Mouse (Mus musculus) kidney, adult 2 months (tissue): ENCODE results near the gene Ubxn11. TPM values are rescaled to one million over a fixed set of nuclear protein-coding genes. Genes with fewer than 3 reads are reported as not detected.

Experiments
- DNase-seq: peaks from one replicate; pipeline ENCODE4 v3.0.0; 2021
- H3K27ac ChIP-seq: fragments of 200-500 bp; 2 replicates; pipeline ENCODE4 v1.5.1; 2012; ENCODE audit warnings: low read depth, low read length, control low read depth, inconsistent platforms; ENCODE audit not compliant: insufficient read depth
- H3K27me3 ChIP-seq: fragments of 200-500 bp; replicated peaks from 2 replicates; pipeline ENCODE4 v1.6.1; 2012; ENCODE audit warnings: mild to moderate bottlenecking, moderate library complexity, low read length, inconsistent platforms; ENCODE audit not compliant: control insufficient read depth, insufficient read depth
- H3K36me3 ChIP-seq: fragments of 200-500 bp; 2 replicates; pipeline ENCODE4 v1.6.1; 2012; ENCODE audit warnings: mild to moderate bottlenecking, moderate library complexity, low read length, inconsistent platforms; ENCODE audit not compliant: control insufficient read depth, insufficient read depth
- H3K4me1 ChIP-seq: fragments of 200-500 bp; 2 replicates; pipeline ENCODE4 v1.6.1; 2011; ENCODE audit warnings: low read length; ENCODE audit not compliant: control insufficient read depth, insufficient read depth
- H3K4me3 ChIP-seq: fragments of 200-500 bp; 2 replicates; pipeline ENCODE4 v1.5.1; 2011; ENCODE audit warnings: mild to moderate bottlenecking, low read depth, low read length, control low read depth; ENCODE audit not compliant: insufficient read depth
- CTCF ChIP-seq: fragments of 200-500 bp; conservative IDR thresholded peaks from 2 replicates; pipeline ENCODE4 v1.5.1; 2011; ENCODE audit warnings: low read depth, mild to moderate bottlenecking, control low read depth, low read length, moderate library complexity, mixed read lengths; ENCODE audit not compliant: insufficient read depth, insufficient read length
- POLR2A ChIP-seq: fragments of 200-500 bp; IDR thresholded peaks from one replicate; pipeline ENCODE4 v1.6.1; 2011; ENCODE audit warnings: low read depth, low read length, control low read depth
- WGBS: fragments of 180-500 bp; shearing (Covaris S2); methylation state at CpG from one replicate; pipeline ENCODE4 v1.1.7; 2018; 5-methylcytosine and 5-hydroxymethylcytosine counted together
- polyA plus RNA-seq: library from polyadenylated mRNA; depleted of rRNA; stranded (reverse); fragments of >200 nt; gene quantifications from 2 replicates; pipeline ENCODE4 v1.2.3, GENCODE M21; 2012

Ubxn11 gene
- polyA plus RNA-seq, 1 experiment, result 5.9 TPM

GRCm38 (mm10) chr4:134092382-134093288 is 9.7 kb upstream of the Ubxn11 start:
- H3K4me3 ChIP-seq, result no peak overlapping the region
- H3K27me3 ChIP-seq, result no peaks in the 10 kb centered on the region
- H3K27ac ChIP-seq, result no peak overlapping the region
- H3K36me3 ChIP-seq, result no peaks in the 10 kb centered on the region
- TF ChIP-seq POLR2A (no peak), CTCF (peak; percentile 86)
- no peaks in the 10 kb centered on the region for H3K4me1 ChIP-seq
- WGBS, result 69% methylated on average over 6 of the region's 6 CpGs
- peak; percentile 55 for DNase-seq

- H3K36me3 ChIP-seq, result no peaks in the 10 kb centered on the region
- no peak for DNase-seq
- no peak for TF ChIP-seq POLR2A
- TF ChIP-seq CTCF, result no peak
- no peak overlapping the region for H3K27ac ChIP-seq
- H3K27me3 ChIP-seq, result no peaks in the 10 kb centered on the region
- 78% methylated on average over 7 of the region's 7 CpGs for WGBS
- peak overlapping the region; percentile 2; the same call in 1 of the 2 replicates for H3K4me3 ChIP-seq
- H3K4me1 ChIP-seq, result no peaks in the 10 kb centered on the region
Observed at GRCm38 (mm10) chr4:134094004-134094564, 8.3 kb upstream of the Ubxn11 start.

DNA sequence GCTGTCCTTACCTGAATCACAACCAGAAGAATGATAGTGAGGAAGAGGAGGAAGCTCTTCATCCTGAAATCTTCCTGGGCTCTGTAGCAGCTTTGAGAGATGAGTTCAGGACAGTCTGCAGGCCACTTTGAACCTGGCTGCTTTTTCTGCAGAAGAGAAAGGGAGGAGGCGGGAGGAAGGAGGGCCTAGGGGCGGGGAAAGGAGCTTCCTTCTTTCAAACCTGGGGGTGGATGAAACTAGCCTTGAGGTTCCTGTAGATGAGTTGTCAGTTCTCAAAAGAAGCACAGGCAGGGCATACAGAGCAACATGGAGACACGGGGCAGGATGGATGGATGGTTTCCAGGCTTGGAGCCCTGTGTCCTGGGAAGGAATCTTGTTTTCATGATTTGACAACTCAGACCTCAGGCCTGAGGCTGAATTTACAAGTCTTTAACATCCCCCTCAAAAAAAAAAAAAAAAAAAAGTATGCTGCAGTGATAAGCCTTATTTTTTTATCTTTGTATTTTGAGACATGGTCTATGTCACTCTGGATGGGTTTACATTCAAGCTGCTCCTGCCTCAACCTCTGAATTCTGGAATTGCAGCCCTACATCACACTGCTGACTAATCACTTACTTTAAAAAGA is 7.3 kb upstream of the Ubxn11 start, which contains the start of gene Cd52:
Gene Cd52, minus strand, starts transcription at position 160 of the 625 bp plus-strand sequence.
- no peaks in the 10 kb centered on the region for H3K4me1 ChIP-seq
- no peak for TF ChIP-seq POLR2A
- TF ChIP-seq CTCF, result no peak
- no peaks in the 10 kb centered on the region for H3K27me3 ChIP-seq
- 77% methylated on average over 3 of the region's 3 CpGs for WGBS
- no peak within 1 kb of the TSS for H3K27ac ChIP-seq
- no peaks in the 10 kb centered on the region for H3K36me3 ChIP-seq
- peak within 1 kb of the TSS; percentile 16; the same call in 1 of the 2 replicates for H3K4me3 ChIP-seq
- DNase-seq, result peak; percentile 40

DNA sequence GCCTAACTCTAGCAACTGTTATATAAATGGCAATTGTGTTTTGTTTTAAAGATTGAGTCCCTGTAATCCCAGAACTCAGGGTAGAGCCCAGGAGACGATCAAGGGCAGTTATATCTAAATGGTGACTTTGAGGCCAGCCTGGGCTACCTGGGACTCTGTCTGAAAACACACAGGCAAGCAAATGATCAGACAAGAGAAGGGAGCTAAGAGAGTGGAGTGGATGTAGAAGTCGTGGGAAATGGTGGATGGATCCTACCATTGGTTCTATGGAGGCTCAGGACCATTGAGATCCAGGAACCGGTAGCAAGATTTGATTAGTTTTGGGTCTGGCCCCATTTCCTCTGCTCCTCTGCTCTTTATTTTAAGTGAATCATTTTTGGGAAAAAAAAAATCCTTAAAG is 6.2 kb upstream of the Ubxn11 start:
- TF ChIP-seq POLR2A (no peak), CTCF (no peak)
- no peaks in the 10 kb centered on the region for H3K36me3 ChIP-seq
- no peaks in the 10 kb centered on the region for H3K4me1 ChIP-seq
- DNase-seq, result no peak
- 89% methylated on average over 3 of the region's 3 CpGs for WGBS
- H3K27me3 ChIP-seq, result no peaks in the 10 kb centered on the region
- no peak overlapping the region for H3K4me3 ChIP-seq
- H3K27ac ChIP-seq, result no peak overlapping the region

DNA sequence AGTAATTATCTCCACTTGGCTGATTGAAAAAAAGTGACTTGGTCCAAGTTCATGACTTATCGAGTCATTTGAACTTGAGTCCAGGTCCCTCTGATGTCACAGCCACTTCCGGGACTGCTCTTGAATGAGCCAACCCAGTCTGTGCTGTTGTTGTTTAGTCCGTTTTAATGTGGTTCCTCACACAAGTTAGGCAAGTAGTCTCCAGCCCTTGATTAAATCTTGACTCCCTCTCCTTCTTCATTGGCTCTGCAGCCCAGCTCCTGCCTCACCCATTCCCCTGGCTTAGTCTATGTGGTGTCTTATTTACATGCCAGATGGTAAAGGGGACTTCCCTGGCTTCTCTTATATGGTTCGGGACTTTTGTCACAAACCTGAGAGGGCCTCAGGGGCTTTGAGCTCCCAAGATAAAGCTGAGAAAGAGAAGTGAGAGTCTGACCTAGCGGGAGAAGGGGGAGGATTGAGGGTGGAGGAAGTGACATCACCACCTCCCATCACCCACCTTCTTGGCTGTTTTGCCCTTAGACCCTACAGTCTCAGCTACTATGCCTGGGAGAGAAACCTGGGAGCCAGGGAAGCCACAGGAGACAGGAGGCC is 5.3 kb upstream of the Ubxn11 start:
- Histone ChIP-seq H3K27ac (no peak overlapping the region), H3K36me3 (no peaks in the 10 kb centered on the region), H3K4me3 (no peak overlapping the region), H3K27me3 (no peaks in the 10 kb centered on the region), H3K4me1 (no peaks in the 10 kb centered on the region)
- no peak for TF ChIP-seq POLR2A
- no peak for TF ChIP-seq CTCF
- peak; percentile 7 for DNase-seq
- 71% methylated on average over 5 of the region's 5 CpGs for WGBS

DNA sequence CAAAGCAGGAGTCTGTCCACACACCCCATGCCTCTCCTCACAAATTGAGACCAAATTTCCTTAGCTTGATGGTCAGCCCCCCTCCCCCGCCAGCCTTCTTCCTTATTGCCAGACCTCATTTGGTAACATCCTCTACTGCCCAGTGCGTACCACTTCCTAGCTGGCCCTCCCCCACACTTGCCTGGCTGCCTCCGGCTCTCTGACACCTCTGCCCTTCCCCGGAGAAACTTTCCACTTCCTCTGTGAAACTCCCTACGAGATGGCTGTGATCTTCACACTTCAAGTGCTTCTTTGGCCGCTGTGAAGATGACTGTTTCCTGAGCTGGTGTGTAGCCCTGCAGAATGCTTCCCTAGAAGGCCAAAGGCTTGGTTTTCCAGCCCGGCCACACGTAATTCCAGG is 3.7 kb upstream of the Ubxn11 start:
- peak; percentile 54 for DNase-seq
- WGBS, result 30% methylated on average over 8 of the region's 8 CpGs
- Histone ChIP-seq H3K4me3 (no peak overlapping the region), H3K36me3 (no peaks in the 10 kb centered on the region), H3K27me3 (no peaks in the 10 kb centered on the region), H3K4me1 (no peaks in the 10 kb centered on the region), H3K27ac (peak overlapping the region; percentile 26; the same call in 1 of the 2 replicates)
- TF ChIP-seq CTCF, result no peak
- no peak for TF ChIP-seq POLR2A

- 87% methylated on average over 4 of the region's 4 CpGs for WGBS
- H3K36me3 ChIP-seq, result no peaks in the 10 kb centered on the region
- H3K27ac ChIP-seq, result no peak overlapping the region
Observed at GRCm38 (mm10) chr4:134100245-134100644, 2.1 kb upstream of the Ubxn11 start.

More at GRCm38 (mm10) chr4:134100245-134100644, 2.1 kb upstream of the Ubxn11 start:
- TF ChIP-seq CTCF, result no peak
- no peak for DNase-seq
- Histone ChIP-seq H3K4me3 (no peak overlapping the region), H3K4me1 (no peaks in the 10 kb centered on the region), H3K27me3 (no peaks in the 10 kb centered on the region)
